20 mouse cellular contexts compared by ENCODE assay signal in genomic region chr9:69769949-69770585, GRCm38 (mm10). TPM values are rescaled to one million over a fixed set of nuclear protein-coding genes. Genes with fewer than 3 reads are reported as not detected.
DNase-seq lines count a peak whose midpoint lies in the region; ATAC-seq and TF ChIP-seq lines count a peak whose summit lies in the region.
"Had no signal": no experiment of that assay in that cellular context is flagged by ENCODE, and none has a peak within 500 bp of the region (broad histone marks: within the 10 kb centered on the region; RNA-seq: fewer than 3 reads in every experiment).

No protein-coding gene starts in this region.

- no peak for TF ChIP-seq EP300 in heart, adult 2 months (IDR thresholded peaks at IDR 0.05; ENCODE audit: insufficient read depth, low read depth, low read length)

- H3K4me2 ChIP-seq in midbrain, embryonic 11.5 days = no peak overlapping the region; the same call in 1 of the 2 replicates
- H3K4me2 ChIP-seq in midbrain, postnatal 0 days (ENCODE audit: low read depth, low read length, poor library complexity, severe bottlenecking) = no peak overlapping the region
- H3K4me2 ChIP-seq in forebrain, embryonic 16.5 days (ENCODE audit: low read length) = no peak overlapping the region
- 0 out of 2 replicates have a peak overlapping the region, but pooled peaks have one; percentile 42 for H3K4me2 ChIP-seq in neural tube, embryonic 13.5 days
- H3K4me2 ChIP-seq: heart, embryonic 12.5 days; liver, embryonic 13.5 days; stomach, embryonic 15.5 days had no signal

- H3K4me1 ChIP-seq in midbrain, embryonic 11.5 days (ENCODE audit: control insufficient read depth, insufficient read depth, low read length) = peaks cover 47% of the 10 kb centered on the region
- H3K4me1 ChIP-seq in midbrain, postnatal 0 days (ENCODE audit: insufficient read depth, low read length) = no peaks in the 10 kb centered on the region
- H3K4me1 ChIP-seq in forebrain, embryonic 16.5 days (replicated peaks; ENCODE audit: control insufficient read depth, insufficient read depth, low read length) = peaks cover 8% of the 10 kb centered on the region
- H3K4me1 ChIP-seq in neural tube, embryonic 13.5 days (replicated peaks) = peaks cover 46% of the 10 kb centered on the region
- H3K4me1 ChIP-seq in heart, adult 2 months (ENCODE audit: control insufficient read depth, insufficient read depth, low read length) = no peaks in the 10 kb centered on the region
- H3K4me1 ChIP-seq: heart, embryonic 12.5 days; liver, embryonic 13.5 days; stomach, embryonic 15.5 days had no signal

- ATAC-seq in midbrain, embryonic 11.5 days (ENCODE audit: low FRiP score) = no peak
- ATAC-seq in midbrain, postnatal 0 days (ENCODE audit: low FRiP score) = no peak
- ATAC-seq in forebrain, embryonic 16.5 days = peak; percentile 47
- ATAC-seq in neural tube, embryonic 13.5 days (ENCODE audit: low read depth) = no peak

- H3K9me3 ChIP-seq in midbrain, embryonic 11.5 days (ENCODE audit: control insufficient read depth, low read length) = no peaks in the 10 kb centered on the region
- H3K9me3 ChIP-seq in midbrain, postnatal 0 days (ENCODE audit: low read length) = no peaks in the 10 kb centered on the region
- H3K9me3 ChIP-seq in forebrain, embryonic 16.5 days (ENCODE audit: control insufficient read depth, low read length) = no peaks in the 10 kb centered on the region
- no peaks in the 10 kb centered on the region for H3K9me3 ChIP-seq in neural tube, embryonic 13.5 days
- H3K9me3 ChIP-seq: G1E; heart, embryonic 12.5 days; liver, embryonic 13.5 days; stomach, embryonic 15.5 days had no signal

- intact Hi-C loops in heart, adult 2 months (cut with DNase I) = no loop called here

- no peak overlapping the region for H3K27ac ChIP-seq in midbrain, embryonic 11.5 days (ENCODE audit: low read depth, low read length)
- H3K27ac ChIP-seq in midbrain, postnatal 0 days (ENCODE audit: low read depth, low read length) = no peak overlapping the region
- H3K27ac ChIP-seq in forebrain, embryonic 16.5 days (ENCODE audit: low read length) = no peak overlapping the region
- H3K27ac ChIP-seq in neural tube, embryonic 13.5 days (replicated peaks) = no peak overlapping the region
- no peak overlapping the region for H3K27ac ChIP-seq in heart, adult 2 months
- H3K27ac ChIP-seq: liver, embryonic 13.5 days; stomach, embryonic 15.5 days had no signal

- no peaks in the 10 kb centered on the region for H3K79me2 ChIP-seq in heart, adult 2 months (replicated peaks; ENCODE audit: control insufficient read depth, insufficient read depth, low read length)

- WGBS in midbrain, embryonic 11.5 days = 5% methylated on average over 21 of the region's 21 CpGs
- whole genome bisulfite sequencing in midbrain, postnatal 0 days = 13% methylated on average over 21 of the region's 21 CpGs
- WGBS in forebrain, embryonic 16.5 days = 2% methylated on average over 21 of the region's 21 CpGs
- WGBS in neural tube, embryonic 13.5 days = 8% methylated on average over 21 of the region's 21 CpGs
- WGBS in heart, adult 2 months = 7% methylated on average over 21 of the region's 21 CpGs

- DNase-seq in midbrain, embryonic 11.5 days (ENCODE audit: low spot score, missing footprints) = peak; percentile 92
- DNase-seq in midbrain, postnatal 0 days (ENCODE audit: low spot score) = no peak
- peak; percentile 18 for DNase-seq in embryo, embryonic 9.5 days (ENCODE audit: extremely low spot score)
- DNase-seq in layer of hippocampus, adult 18-20 months (ENCODE audit: low spot score in 2 of 2) = no peak
- no peak for DNase-seq in heart, adult 2 months
- DNase-seq: cerebellum, adult 9-11 months; heart, postnatal 36 days; kidney, adult 2 months; kidney, postnatal 4 days; left cerebral cortex, postnatal 4 days; liver, embryonic 13.5 days had no signal

- H3K9ac ChIP-seq in midbrain, embryonic 11.5 days (ENCODE audit: low read length) = no peak overlapping the region
- no peak overlapping the region for H3K9ac ChIP-seq in midbrain, postnatal 0 days (replicated peaks; ENCODE audit: low read length, poor library complexity, severe bottlenecking)
- no peak overlapping the region for H3K9ac ChIP-seq in forebrain, embryonic 16.5 days (replicated peaks; ENCODE audit: low read depth, low read length)
- H3K9ac ChIP-seq in neural tube, embryonic 13.5 days = no peak overlapping the region
- H3K9ac ChIP-seq in heart, adult 2 months (ENCODE audit: low read depth, low read length) = no peak overlapping the region
- H3K9ac ChIP-seq: heart, embryonic 12.5 days; liver, embryonic 13.5 days; stomach, embryonic 15.5 days had no signal

- H3K27me3 ChIP-seq in midbrain, embryonic 11.5 days (ENCODE audit: control insufficient read depth, insufficient read depth, low read length) = peaks cover 49% of the 10 kb centered on the region
- peaks cover 29% of the 10 kb centered on the region for H3K27me3 ChIP-seq in midbrain, postnatal 0 days (ENCODE audit: insufficient read depth, low read length)
- peaks cover 88% of the 10 kb centered on the region for H3K27me3 ChIP-seq in forebrain, embryonic 16.5 days (replicated peaks; ENCODE audit: control insufficient read depth, insufficient read depth, low read length)
- H3K27me3 ChIP-seq in neural tube, embryonic 13.5 days = peaks cover 97% of the 10 kb centered on the region
- peaks cover 22% of the 10 kb centered on the region for H3K27me3 ChIP-seq in heart, adult 2 months (ENCODE audit: control insufficient read depth, insufficient read depth, low read length)

- no peaks in the 10 kb centered on the region for H3K36me3 ChIP-seq in midbrain, embryonic 11.5 days (ENCODE audit: control insufficient read depth, insufficient read depth, low read length)
- no peaks in the 10 kb centered on the region for H3K36me3 ChIP-seq in midbrain, postnatal 0 days (ENCODE audit: insufficient read depth, low read length)
- no peaks in the 10 kb centered on the region for H3K36me3 ChIP-seq in forebrain, embryonic 16.5 days (ENCODE audit: control insufficient read depth, insufficient read depth)
- no peaks in the 10 kb centered on the region for H3K36me3 ChIP-seq in neural tube, embryonic 13.5 days
- H3K36me3 ChIP-seq in heart, adult 2 months (ENCODE audit: control insufficient read depth, insufficient read depth, low read length) = no peaks in the 10 kb centered on the region
- H3K36me3 ChIP-seq: G1E; heart, embryonic 12.5 days; liver, embryonic 13.5 days; stomach, embryonic 15.5 days had no signal

- no peak for TF ChIP-seq CTCF in midbrain, postnatal 0 days (IDR thresholded peaks at IDR 0.05)
- no peak for TF ChIP-seq CTCF in heart, adult 2 months (IDR thresholded peaks at IDR 0.05)

- no peak for TF ChIP-seq POLR2A in heart, adult 2 months (IDR thresholded peaks at IDR 0.05; ENCODE audit: insufficient read depth, low read depth, low read length)

- H3K4me3 ChIP-seq in midbrain, embryonic 11.5 days (ENCODE audit: low read depth, low read length) = no peak overlapping the region
- H3K4me3 ChIP-seq in midbrain, postnatal 0 days (ENCODE audit: low read depth, low read length) = no peak overlapping the region; the same call in 1 of the 2 replicates
- H3K4me3 ChIP-seq in forebrain, embryonic 16.5 days (replicated peaks; ENCODE audit: low read length) = no peak overlapping the region
- no peak overlapping the region for H3K4me3 ChIP-seq in neural tube, embryonic 13.5 days
- no peak overlapping the region for H3K4me3 ChIP-seq in heart, adult 2 months
- H3K4me3 ChIP-seq: heart, embryonic 12.5 days; liver, embryonic 13.5 days; stomach, embryonic 15.5 days had no signal

RNA-seq across cellular contexts. Expression of gene Foxb1, which starts 9.3 kb away (rescaled TPM):
- polyA plus RNA-seq in midbrain, embryonic 11.5 days (2014; fragmentation: Nextera tagmentation; extraction: Ambion mirVana) = 6.1 and 6.5 TPM in 2 replicates
- 18.0 and 18.1 TPM in 2 replicates for total RNA-seq in midbrain, postnatal 0 days (2014; rRNA removed)
- 16.5 and 18.5 TPM in 2 replicates for polyA plus RNA-seq in midbrain, postnatal 0 days (2015; fragmentation: Nextera tagmentation; extraction: Ambion mirVana)
- polyA plus RNA-seq in forebrain, embryonic 16.5 days (2015; fragmentation: Nextera tagmentation; extraction: Ambion mirVana) = 0.21 and 0.86 TPM in 2 replicates
- polyA plus RNA-seq in neural tube, embryonic 13.5 days (2015; fragmentation: Nextera tagmentation; extraction: Ambion mirVana) = 7.8 and 8.0 TPM in 2 replicates
- total RNA-seq in layer of hippocampus, adult 18-20 months (2021) = not detected
- total RNA-seq in heart, adult 2 months (2021) = not detected
- not detected in 2 replicates for polyA plus RNA-seq in heart, adult 2 months (2012; rRNA removed)
- total RNA-seq: adrenal gland, adult 18-20 months; G1E; gastrocnemius, postnatal 4 days; heart, postnatal 36 days had no signal
- polyA plus RNA-seq: G1E; heart, embryonic 12.5 days; kidney, adult 2 months; liver, embryonic 13.5 days; lung, embryonic 16.5 days; spleen, adult 2 months had no signal

Comparison
In these comparisons a context has a peak if more than half of its experiments do, and no peak if none do; other contexts are left out.
1. DNase-seq: peak in midbrain, embryonic 11.5 days (single experiment) and embryo, embryonic 9.5 days (single experiment); none in midbrain, postnatal 0 days (single experiment), layer of hippocampus, adult 18-20 months (0 of 2) and heart, adult 2 months (0 of 2).